Mouse (Mus musculus): Measurements from ENCODE around the gene Map3k15.

Map3k15 gene

GRCm38 (mm10) chrX:160134136-160134843 lies 146.1 kb downstream of the Map3k15 start:
- DNase-seq (ENCODE audit: low read depth) = no peak

- no peak for DNase-seq (ENCODE audit: low read depth)
Measured at GRCm38 (mm10) chrX:160135719-160136118, 147.5 kb downstream of the Map3k15 start.

- no peak for DNase-seq (ENCODE audit: low read depth)
Measured at GRCm38 (mm10) chrX:160136153-160136552, 147.9 kb downstream of the Map3k15 start.

GRCm38 (mm10) chrX:160137177-160137860 lies 149.1 kb downstream of the Map3k15 start:
- no peak for DNase-seq (ENCODE audit: low read depth)

GRCm38 (mm10) chrX:160137861-160138717 lies 149.9 kb downstream of the Map3k15 start, which contains the start of gene Pdha1:
TSS of gene Pdha1 (minus strand) at chrX:160138413.
- peak; percentile 66 for DNase-seq (ENCODE audit: low read depth)

GRCm38 (mm10) chrX:160146806-160147205 lies 158.6 kb downstream of the Map3k15 start:
- DNase-seq (ENCODE audit: low read depth) = no peak

GRCm38 (mm10) chrX:160147406-160147805 lies 159.2 kb downstream of the Map3k15 start:
- DNase-seq (ENCODE audit: low read depth) = no peak

- DNase-seq (ENCODE audit: low read depth) = no peak
Measured at GRCm38 (mm10) chrX:160148859-160149258, 160.6 kb downstream of the Map3k15 start.

GRCm38 (mm10) chrX:160153147-160153815 lies 165.0 kb downstream of the Map3k15 start:
- no peak for DNase-seq (ENCODE audit: low read depth)

GRCm38 (mm10) chrX:160164259-160164658 lies 176.0 kb downstream of the Map3k15 start:
- DNase-seq (ENCODE audit: low read depth) = no peak

GRCm38 (mm10) chrX:160166246-160166985 lies 178.2 kb downstream of the Map3k15 start:
- no peak for DNase-seq (ENCODE audit: low read depth)

GRCm38 (mm10) chrX:160170150-160170549 lies 181.9 kb downstream of the Map3k15 start:
- peak; percentile 34 for DNase-seq (ENCODE audit: low read depth)

Data from c-Kit-positive CD71-positive TER-119-negative erythroid progenitor cells, embryonic 14.5 days (primary cell).